Mouse (Mus musculus): ENCODE results near the gene Mlip. TPM values are rescaled to one million over a fixed set of nuclear protein-coding genes. Genes with fewer than 3 reads are reported as not detected.
A peak's percentile ranks its signal among the peaks of the same experiment; 100 is the strongest.

Mlip gene
- polyA plus RNA-seq, 1 experiment from 2014 or later = 0.48 TPM

DNA sequence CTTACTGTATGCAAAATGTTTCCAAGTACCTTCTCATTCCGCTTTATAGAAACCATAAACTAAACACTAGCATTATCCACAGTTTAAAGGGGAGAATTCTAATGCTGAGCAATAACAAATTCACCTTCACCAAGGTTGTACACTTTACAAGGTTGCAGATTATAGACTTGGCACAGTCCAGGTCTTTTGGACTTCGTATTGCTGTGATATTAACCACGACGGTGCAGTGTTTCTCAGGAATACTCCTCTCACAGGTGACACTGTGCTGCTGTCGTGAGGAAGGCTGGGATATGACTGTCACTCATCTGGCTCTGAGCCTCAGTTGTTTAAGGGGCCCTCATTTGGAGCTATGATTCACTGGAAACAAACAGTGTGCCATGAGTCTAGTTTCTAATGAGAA, 75.5 kb downstream of the Mlip start:
- Histone ChIP-seq H3K4me2 (replicated peaks; ENCODE audit: low read depth, low read length) (no peak overlapping the region), H3K9ac (ENCODE audit: low read depth, low read length) (no peak overlapping the region), H3K27me3 (ENCODE audit: control insufficient read depth, insufficient read depth, low read length) (no peaks in the 10 kb centered on the region), H3K36me3 (ENCODE audit: control insufficient read depth, insufficient read depth, low read length) (no peaks in the 10 kb centered on the region), H3K27ac (ENCODE audit: low read depth, low read length) (no peak overlapping the region), H3K4me1 (replicated peaks; ENCODE audit: control insufficient read depth, insufficient read depth, low read length) (no peaks in the 10 kb centered on the region), H3K9me3 (ENCODE audit: control insufficient read depth, low read length) (no peaks in the 10 kb centered on the region), H3K4me3 (ENCODE audit: low read depth, low read length) (no peak overlapping the region)
- ATAC-seq (ENCODE audit: low FRiP score) (no peak), DNase-seq (ENCODE audit: low spot score) (no peak)
- WGBS = 82% methylated on average over 5 of the region's 5 CpGs

GRCm38 (mm10) chr9:77276451-77277154, 76.2 kb downstream of the Mlip start:
- no peak overlapping the region for H3K4me2 ChIP-seq (replicated peaks; ENCODE audit: low read depth, low read length)
- ATAC-seq (ENCODE audit: low FRiP score) (no peak), DNase-seq (ENCODE audit: low spot score) (no peak)
- no peaks in the 10 kb centered on the region for H3K4me1 ChIP-seq (replicated peaks; ENCODE audit: control insufficient read depth, insufficient read depth, low read length)
- no peaks in the 10 kb centered on the region for H3K36me3 ChIP-seq (ENCODE audit: control insufficient read depth, insufficient read depth, low read length)
- no peak overlapping the region for H3K9ac ChIP-seq (ENCODE audit: low read depth, low read length)
- no peak overlapping the region for H3K4me3 ChIP-seq (ENCODE audit: low read depth, low read length)
- H3K27me3 ChIP-seq (ENCODE audit: control insufficient read depth, insufficient read depth, low read length) = no peaks in the 10 kb centered on the region
- H3K9me3 ChIP-seq (ENCODE audit: control insufficient read depth, low read length) = no peaks in the 10 kb centered on the region
- 53% methylated on average over 5 of the region's 5 CpGs for WGBS
- H3K27ac ChIP-seq (ENCODE audit: low read depth, low read length) = no peak overlapping the region

- H3K27ac ChIP-seq (ENCODE audit: low read depth, low read length) = no peak overlapping the region
- WGBS = 91% methylated on average over 4 of the region's 4 CpGs
- H3K36me3 ChIP-seq (ENCODE audit: control insufficient read depth, insufficient read depth, low read length) = no peaks in the 10 kb centered on the region
- H3K4me3 ChIP-seq (ENCODE audit: low read depth, low read length) = no peak overlapping the region
- no peaks in the 10 kb centered on the region for H3K9me3 ChIP-seq (ENCODE audit: control insufficient read depth, low read length)
- H3K4me1 ChIP-seq (replicated peaks; ENCODE audit: control insufficient read depth, insufficient read depth, low read length) = no peaks in the 10 kb centered on the region
- no peak overlapping the region for H3K9ac ChIP-seq (ENCODE audit: low read depth, low read length)
- DNase-seq (ENCODE audit: low spot score) (no peak), ATAC-seq (ENCODE audit: low FRiP score) (no peak)
- no peaks in the 10 kb centered on the region for H3K27me3 ChIP-seq (ENCODE audit: control insufficient read depth, insufficient read depth, low read length)
- H3K4me2 ChIP-seq (replicated peaks; ENCODE audit: low read depth, low read length) = no peak overlapping the region
Measured at GRCm38 (mm10) chr9:77272727-77273126, 80.0 kb downstream of the Mlip start.

- DNase-seq (ENCODE audit: low spot score) (no peak), ATAC-seq (ENCODE audit: low FRiP score) (peak; percentile 35; the same call in 1 of the 2 replicates)
- no peaks in the 10 kb centered on the region for H3K27me3 ChIP-seq (ENCODE audit: control insufficient read depth, insufficient read depth, low read length)
- 79% methylated on average over 4 of the region's 4 CpGs for WGBS
- H3K4me1 ChIP-seq (replicated peaks; ENCODE audit: control insufficient read depth, insufficient read depth, low read length) = no peaks in the 10 kb centered on the region
- H3K4me2 ChIP-seq (replicated peaks; ENCODE audit: low read depth, low read length) = no peak overlapping the region
- no peak overlapping the region for H3K4me3 ChIP-seq (ENCODE audit: low read depth, low read length)
- H3K36me3 ChIP-seq (ENCODE audit: control insufficient read depth, insufficient read depth, low read length) = no peaks in the 10 kb centered on the region
- H3K9ac ChIP-seq (ENCODE audit: low read depth, low read length) = no peak overlapping the region
- H3K27ac ChIP-seq (ENCODE audit: low read depth, low read length) = no peak overlapping the region
- no peaks in the 10 kb centered on the region for H3K9me3 ChIP-seq (ENCODE audit: control insufficient read depth, low read length)
Measured at GRCm38 (mm10) chr9:77265268-77266017, 87.3 kb downstream of the Mlip start.

- 79% methylated on average over 4 of the region's 4 CpGs for WGBS
- no peaks in the 10 kb centered on the region for H3K9me3 ChIP-seq (ENCODE audit: control insufficient read depth, low read length)
- H3K4me1 ChIP-seq (replicated peaks; ENCODE audit: control insufficient read depth, insufficient read depth, low read length) = no peaks in the 10 kb centered on the region
- ATAC-seq (ENCODE audit: low FRiP score) = no peak
- no peak overlapping the region for H3K27ac ChIP-seq (ENCODE audit: low read depth, low read length)
- H3K4me3 ChIP-seq (ENCODE audit: low read depth, low read length) = no peak overlapping the region
- H3K4me2 ChIP-seq (replicated peaks; ENCODE audit: low read depth, low read length) = no peak overlapping the region
- no peaks in the 10 kb centered on the region for H3K36me3 ChIP-seq (ENCODE audit: control insufficient read depth, insufficient read depth, low read length)
- no peak for DNase-seq (ENCODE audit: low spot score)
- H3K9ac ChIP-seq (ENCODE audit: low read depth, low read length) = no peak overlapping the region
- H3K27me3 ChIP-seq (ENCODE audit: control insufficient read depth, insufficient read depth, low read length) = no peaks in the 10 kb centered on the region
Measured at GRCm38 (mm10) chr9:77259052-77259451, 93.7 kb downstream of the Mlip start.

DNA sequence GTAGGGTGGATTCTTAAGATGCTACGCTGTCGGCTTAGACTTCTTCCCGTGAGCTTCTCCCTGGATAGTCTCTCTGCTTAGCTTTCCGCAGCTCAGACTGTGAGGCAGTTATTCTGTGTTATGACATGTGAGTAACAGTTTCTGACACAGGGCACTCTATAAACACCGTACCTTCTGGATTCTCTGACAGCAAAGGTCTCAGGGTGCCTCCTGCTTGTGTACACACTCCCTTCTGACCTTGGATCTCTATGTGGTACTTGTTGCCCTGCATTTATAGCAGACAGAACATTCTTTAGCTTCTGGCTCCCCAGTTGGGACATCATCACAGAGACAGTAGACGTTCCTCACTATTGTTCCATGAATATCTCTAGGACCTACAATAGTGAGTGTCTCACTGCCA, 94.5 kb downstream of the Mlip start:
- Histone ChIP-seq H3K4me2 (replicated peaks; ENCODE audit: low read depth, low read length) (no peak overlapping the region), H3K36me3 (ENCODE audit: control insufficient read depth, insufficient read depth, low read length) (no peaks in the 10 kb centered on the region), H3K4me3 (ENCODE audit: low read depth, low read length) (no peak overlapping the region), H3K9me3 (ENCODE audit: control insufficient read depth, low read length) (no peaks in the 10 kb centered on the region), H3K27me3 (ENCODE audit: control insufficient read depth, insufficient read depth, low read length) (no peaks in the 10 kb centered on the region), H3K4me1 (replicated peaks; ENCODE audit: control insufficient read depth, insufficient read depth, low read length) (no peaks in the 10 kb centered on the region), H3K27ac (ENCODE audit: low read depth, low read length) (no peak overlapping the region), H3K9ac (ENCODE audit: low read depth, low read length) (no peak overlapping the region)
- DNase-seq (ENCODE audit: low spot score) = no peak
- no peak for ATAC-seq (ENCODE audit: low FRiP score)
- WGBS = 89% methylated on average over 6 of the region's 6 CpGs

DNA sequence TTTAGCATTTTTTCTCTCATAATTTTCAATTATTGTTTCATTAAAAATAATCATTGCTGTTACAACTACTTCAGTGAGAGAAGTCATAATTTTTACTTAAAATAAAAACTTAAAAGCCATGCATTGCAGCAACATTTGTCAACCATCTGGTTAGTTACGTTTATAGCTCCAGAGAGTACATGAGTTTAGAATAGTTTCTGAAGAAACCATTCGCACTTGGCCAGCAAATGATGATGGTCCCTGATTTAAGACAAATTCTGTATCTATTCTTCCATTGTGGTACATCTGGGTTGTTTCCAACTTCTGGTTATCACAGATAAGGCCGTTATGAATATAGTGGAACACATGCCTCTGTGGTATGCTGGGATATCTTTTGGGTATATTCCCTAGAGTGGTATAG, 98.3 kb downstream of the Mlip start:
- whole genome bisulfite sequencing = 91% methylated on average over 3 of the region's 3 CpGs
- H3K27ac ChIP-seq (ENCODE audit: low read depth, low read length) = no peak overlapping the region
- H3K36me3 ChIP-seq (ENCODE audit: control insufficient read depth, insufficient read depth, low read length) = no peaks in the 10 kb centered on the region
- DNase-seq (ENCODE audit: low spot score) (no peak), ATAC-seq (ENCODE audit: low FRiP score) (no peak)
- H3K9ac ChIP-seq (ENCODE audit: low read depth, low read length) = no peak overlapping the region
- no peaks in the 10 kb centered on the region for H3K27me3 ChIP-seq (ENCODE audit: control insufficient read depth, insufficient read depth, low read length)
- no peaks in the 10 kb centered on the region for H3K4me1 ChIP-seq (replicated peaks; ENCODE audit: control insufficient read depth, insufficient read depth, low read length)
- no peaks in the 10 kb centered on the region for H3K9me3 ChIP-seq (ENCODE audit: control insufficient read depth, low read length)
- H3K4me3 ChIP-seq (ENCODE audit: low read depth, low read length) = no peak overlapping the region
- H3K4me2 ChIP-seq (replicated peaks; ENCODE audit: low read depth, low read length) = no peak overlapping the region

DNA sequence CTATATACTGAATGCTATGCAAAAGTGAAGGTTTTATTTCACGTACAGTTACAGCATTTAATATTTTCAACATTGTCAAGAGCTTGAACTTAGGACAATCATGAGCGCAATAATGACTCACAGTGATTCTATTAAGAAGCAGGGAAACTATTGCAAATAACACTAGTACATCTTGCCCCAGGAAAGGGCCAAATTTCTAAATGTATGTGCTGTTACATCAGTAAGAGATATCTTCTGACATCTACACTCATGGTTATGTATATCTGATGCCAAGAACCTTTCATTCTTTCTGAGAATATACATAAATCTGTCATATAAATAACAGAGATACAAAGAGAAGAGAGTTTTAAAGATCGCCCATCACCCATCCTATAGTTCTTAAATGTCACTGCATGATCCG, 100.0 kb downstream of the Mlip start:
- Histone ChIP-seq H3K9ac (ENCODE audit: low read depth, low read length) (no peak overlapping the region), H3K9me3 (ENCODE audit: control insufficient read depth, low read length) (no peaks in the 10 kb centered on the region), H3K27ac (ENCODE audit: low read depth, low read length) (no peak overlapping the region), H3K27me3 (ENCODE audit: control insufficient read depth, insufficient read depth, low read length) (no peaks in the 10 kb centered on the region), H3K4me2 (replicated peaks; ENCODE audit: low read depth, low read length) (no peak overlapping the region), H3K36me3 (ENCODE audit: control insufficient read depth, insufficient read depth, low read length) (no peaks in the 10 kb centered on the region), H3K4me1 (replicated peaks; ENCODE audit: control insufficient read depth, insufficient read depth, low read length) (no peaks in the 10 kb centered on the region), H3K4me3 (ENCODE audit: low read depth, low read length) (no peak overlapping the region)
- 91% methylated on average over 4 of the region's 4 CpGs for WGBS
- ATAC-seq (ENCODE audit: low FRiP score) = no peak
- no peak for DNase-seq (ENCODE audit: low spot score)

- Histone ChIP-seq H3K27ac (ENCODE audit: low read depth, low read length) (no peak overlapping the region), H3K4me3 (ENCODE audit: low read depth, low read length) (no peak overlapping the region), H3K36me3 (ENCODE audit: control insufficient read depth, insufficient read depth, low read length) (no peaks in the 10 kb centered on the region), H3K4me1 (replicated peaks; ENCODE audit: control insufficient read depth, insufficient read depth, low read length) (no peaks in the 10 kb centered on the region), H3K9me3 (ENCODE audit: control insufficient read depth, low read length) (no peaks in the 10 kb centered on the region), H3K9ac (ENCODE audit: low read depth, low read length) (no peak overlapping the region), H3K27me3 (ENCODE audit: control insufficient read depth, insufficient read depth, low read length) (no peaks in the 10 kb centered on the region), H3K4me2 (replicated peaks; ENCODE audit: low read depth, low read length) (no peak overlapping the region)
- WGBS = 83% methylated on average over 7 of the region's 7 CpGs
- ATAC-seq (ENCODE audit: low FRiP score) (no peak), DNase-seq (ENCODE audit: low spot score) (no peak)
Measured at GRCm38 (mm10) chr9:77252134-77252533, 100.6 kb downstream of the Mlip start.

All from hindbrain, embryonic 11.5 days (tissue).